In genomic region chr19:57313891-57314345, GRCm38 (mm10) we compare ENCODE assay signal across 8 mouse cellular contexts. TPM values are rescaled to one million over a fixed set of nuclear protein-coding genes. Genes with fewer than 3 reads are reported as not detected.
DNase-seq lines count a peak whose midpoint lies in the region; ATAC-seq and TF ChIP-seq lines count a peak whose summit lies in the region.

No protein-coding gene starts in this region.

- DNase-seq in frontal cortex, postnatal 25 days (ENCODE audit: low spot score in 2 of 2) = no peak
- DNase-seq in lung, adult 18-20 months = no peak
- DNase-seq in gastrocnemius, postnatal 4 days (ENCODE audit: low spot score in 2 of 2) = no peak
- no peak for DNase-seq in cerebellum, postnatal 36 days

- no peak overlapping the region for H3K9ac ChIP-seq in lung, embryonic 16.5 days (ENCODE audit: low read length)
- peak overlapping the region; percentile 83 for H3K9ac ChIP-seq in intestine, embryonic 16.5 days (ENCODE audit: low read depth, low read length)

- peak; percentile 56 for ATAC-seq in frontal cortex, adult (ENCODE audit: low TSS enrichment)
- no peak for ATAC-seq in lung, embryonic 16.5 days (ENCODE audit: low read depth)
- ATAC-seq in intestine, embryonic 16.5 days = no peak

- no peak for TF ChIP-seq CTCF in small intestine, adult 2 months (IDR thresholded peaks at IDR 0.05; ENCODE audit: extremely low read depth, insufficient read length, insufficient replicate concordance, low read depth, low read length)

- no peaks in the 10 kb centered on the region for H3K36me3 ChIP-seq in lung, embryonic 16.5 days (ENCODE audit: control insufficient read depth, insufficient read depth, low read length)
- H3K36me3 ChIP-seq in intestine, embryonic 16.5 days (ENCODE audit: control insufficient read depth, insufficient read depth, low read length) = no peaks in the 10 kb centered on the region
- H3K36me3 ChIP-seq in small intestine, adult 2 months (ENCODE audit: control insufficient read depth, insufficient read depth, low read length) = no peaks in the 10 kb centered on the region

- no peak for TF ChIP-seq POLR2A in small intestine, adult 2 months (IDR thresholded peaks at IDR 0.05; ENCODE audit: low read depth, low read length)

- H3K4me3 ChIP-seq in lung, embryonic 16.5 days (ENCODE audit: low read length) = peak overlapping the region; percentile 65
- peak overlapping the region; percentile 69 for H3K4me3 ChIP-seq in intestine, embryonic 16.5 days (ENCODE audit: low read length)
- peak overlapping the region; percentile 90 for H3K4me3 ChIP-seq in small intestine, adult 2 months (ENCODE audit: low read depth, low read length)

- 69% methylated on average over 3 of the region's 3 CpGs for WGBS in lung, embryonic 16.5 days
- WGBS in intestine, embryonic 16.5 days = 58% methylated on average over 3 of the region's 3 CpGs
- 46% methylated on average over 3 of the region's 3 CpGs for WGBS in small intestine, adult 2 months

- no peaks in the 10 kb centered on the region for H3K9me3 ChIP-seq in lung, embryonic 16.5 days (ENCODE audit: control insufficient read depth, low read length)
- no peaks in the 10 kb centered on the region for H3K9me3 ChIP-seq in intestine, embryonic 16.5 days (ENCODE audit: control insufficient read depth, low read length)

- H3K27ac ChIP-seq in lung, embryonic 16.5 days (ENCODE audit: low read length) = no peak overlapping the region
- H3K27ac ChIP-seq in intestine, embryonic 16.5 days (ENCODE audit: low read length) = peak overlapping the region; percentile 72
- peak overlapping the region; percentile 96 for H3K27ac ChIP-seq in small intestine, adult 2 months (ENCODE audit: insufficient read depth, low read depth, low read length)

- H3K4me1 ChIP-seq in lung, embryonic 16.5 days (replicated peaks; ENCODE audit: control insufficient read depth, insufficient read depth, low read length) = peaks cover 8% of the 10 kb centered on the region; the same call in 1 of the 2 replicates
- peaks cover 19% of the 10 kb centered on the region for H3K4me1 ChIP-seq in intestine, embryonic 16.5 days (ENCODE audit: control insufficient read depth, insufficient read depth, low read length)
- peaks cover 10% of the 10 kb centered on the region for H3K4me1 ChIP-seq in small intestine, adult 2 months (ENCODE audit: control insufficient read depth, insufficient read depth, insufficient read length, low read length)

- peaks cover 19% of the 10 kb centered on the region for H3K27me3 ChIP-seq in lung, embryonic 16.5 days (ENCODE audit: control insufficient read depth, insufficient read depth, low read depth, low read length)
- no peaks in the 10 kb centered on the region for H3K27me3 ChIP-seq in intestine, embryonic 16.5 days (replicated peaks; ENCODE audit: control insufficient read depth, insufficient read depth, low read length)
- H3K27me3 ChIP-seq in small intestine, adult 2 months (ENCODE audit: control insufficient read depth, insufficient read depth, low read length) = no peaks in the 10 kb centered on the region

- peak overlapping the region; percentile 85 for H3K4me2 ChIP-seq in lung, embryonic 16.5 days (ENCODE audit: low read depth, low read length)
- peak overlapping the region; percentile 89 for H3K4me2 ChIP-seq in intestine, embryonic 16.5 days (ENCODE audit: low read depth, low read length)

RNA-seq across cellular contexts. Expression of gene Ablim1, which starts 0.8 kb away (rescaled TPM):
- 53.3 and 54.5 TPM in 2 replicates for polyA plus RNA-seq in lung, embryonic 16.5 days (2015; fragmentation: Nextera tagmentation; extraction: Ambion mirVana)
- polyA plus RNA-seq in intestine, embryonic 16.5 days (2015; fragmentation: Nextera tagmentation; extraction: Ambion mirVana) = 29.2 and 32.0 TPM in 2 replicates
- polyA plus RNA-seq in small intestine, adult 2 months (2012; rRNA removed) = 25.6 and 47.2 TPM in 2 replicates
- total RNA-seq in gastrocnemius, postnatal 4 days (2021) = 10 to 100 TPM; 56.8 to 65.5 TPM

RNA-seq across cellular contexts. Expression of gene Fam160b1, which starts 46.6 kb away (rescaled TPM):
- 15.0 and 15.5 TPM in 2 replicates for polyA plus RNA-seq in lung, embryonic 16.5 days (2015; fragmentation: Nextera tagmentation; extraction: Ambion mirVana)
- 9.9 and 11.8 TPM in 2 replicates for polyA plus RNA-seq in intestine, embryonic 16.5 days (2015; fragmentation: Nextera tagmentation; extraction: Ambion mirVana)
- polyA plus RNA-seq in small intestine, adult 2 months (2012; rRNA removed) = 6.4 and 11.5 TPM in 2 replicates
- 10 to 100 TPM; 15.7 to 17.2 TPM for total RNA-seq in gastrocnemius, postnatal 4 days (2021)
